Mouse (Mus musculus) spleen, embryonic (tissue): ENCODE measurements around the gene Rfx4.

Experiments
- CTCF ChIA-PET: fragments of 350-600 bp; sonication (Branson Sonifier 250); formaldehyde crosslinking; loops from one replicate; lab custom pipeline; 2022; lab: Charles Lee

Gene Rfx4

DNA sequence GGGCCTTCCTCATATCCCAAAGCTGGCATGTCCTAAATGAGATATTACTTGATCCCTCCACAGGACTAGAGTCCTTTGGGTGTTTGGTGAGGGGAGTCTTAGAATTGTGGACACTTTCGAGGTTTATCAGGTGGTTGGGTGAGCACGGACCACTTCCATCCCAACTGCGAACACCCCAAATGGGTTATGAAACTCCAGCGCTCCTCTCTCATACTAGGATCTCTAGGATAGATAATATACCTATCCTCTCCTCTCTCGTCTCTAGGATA is 2.3 kb downstream of the Rfx4 start:
- CTCF ChIA-PET, result no interaction called here

GRCm38 (mm10) chr10:84758483-84759431 is 2.9 kb downstream of the Rfx4 start:
- CTCF ChIA-PET, result no interaction called here

DNA sequence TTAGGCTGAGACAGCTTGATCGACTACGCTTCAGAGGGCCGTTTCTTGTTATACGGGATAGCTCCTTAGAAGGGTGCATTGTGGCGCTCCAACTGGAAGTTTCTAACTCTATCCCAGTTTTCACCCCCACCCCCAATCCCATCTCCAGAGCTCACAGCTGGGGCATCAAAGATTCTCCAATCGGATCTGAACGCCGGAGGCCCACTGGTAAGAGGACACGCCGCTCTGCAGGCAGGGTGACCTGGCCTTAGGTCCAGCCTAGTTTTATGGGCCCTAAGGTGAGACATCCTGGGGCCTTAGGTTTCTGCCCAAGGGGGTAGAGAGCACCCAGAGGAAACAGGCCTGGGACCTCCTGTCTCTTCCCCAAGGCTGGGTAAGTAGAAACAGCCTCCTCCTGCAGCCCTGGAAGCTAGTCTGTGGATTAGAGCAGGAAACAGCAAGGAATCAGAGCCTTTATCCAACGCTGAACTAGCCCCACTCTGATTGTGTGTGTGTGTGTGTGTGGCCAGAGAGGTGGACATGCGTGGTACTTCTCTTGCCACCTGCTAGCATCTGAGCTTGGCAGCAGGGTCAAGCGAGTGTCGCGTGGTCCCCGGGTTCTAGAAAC is 3.8 kb downstream of the Rfx4 start:
- CTCF ChIA-PET, result no interaction called here

GRCm38 (mm10) chr10:84760118-84761111 is 4.6 kb downstream of the Rfx4 start:
- CTCF ChIA-PET, result no interaction called here

DNA sequence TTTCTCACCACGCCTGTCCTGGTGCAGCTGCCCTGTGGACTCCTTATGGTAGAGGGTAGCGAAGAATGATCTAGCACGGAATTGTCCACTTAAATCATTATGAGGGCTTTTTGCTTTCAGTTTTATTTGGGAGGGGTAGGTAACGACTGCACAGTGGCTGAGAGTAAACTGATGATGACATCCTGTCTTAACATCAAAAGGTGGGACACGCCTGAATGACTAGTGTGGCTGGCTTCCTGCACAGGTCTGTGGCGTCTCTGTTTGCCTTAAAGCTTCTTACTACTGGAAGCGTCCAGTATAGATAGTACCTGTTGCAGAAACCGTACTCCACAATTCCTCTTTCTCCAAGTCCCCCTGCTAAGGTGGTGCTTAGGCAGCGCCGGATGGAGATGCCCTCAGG is 12.9 kb downstream of the Rfx4 start:
- CTCF ChIA-PET, result no interaction called here

- CTCF ChIA-PET, result interaction anchor here (0.5 kb wide), 2 partner anchors 9 to 54 kb away, joined by 7 to 23 read pairs; no protein-coding TSS in a partner anchor
Measured at GRCm38 (mm10) chr10:84772380-84773130, 16.7 kb downstream of the Rfx4 start.

- CTCF ChIA-PET, result no interaction called here
Measured at GRCm38 (mm10) chr10:84773889-84774288, 18.0 kb downstream of the Rfx4 start.

GRCm38 (mm10) chr10:84774573-84774972 is 18.7 kb downstream of the Rfx4 start:
- CTCF ChIA-PET, result no interaction called here

- CTCF ChIA-PET, result interaction anchor here (0.5 kb wide), 1 partner anchor 53 kb away, joined by 6 read pairs; no protein-coding TSS in a partner anchor
Measured at GRCm38 (mm10) chr10:84777109-84777508, 21.2 kb downstream of the Rfx4 start.

DNA sequence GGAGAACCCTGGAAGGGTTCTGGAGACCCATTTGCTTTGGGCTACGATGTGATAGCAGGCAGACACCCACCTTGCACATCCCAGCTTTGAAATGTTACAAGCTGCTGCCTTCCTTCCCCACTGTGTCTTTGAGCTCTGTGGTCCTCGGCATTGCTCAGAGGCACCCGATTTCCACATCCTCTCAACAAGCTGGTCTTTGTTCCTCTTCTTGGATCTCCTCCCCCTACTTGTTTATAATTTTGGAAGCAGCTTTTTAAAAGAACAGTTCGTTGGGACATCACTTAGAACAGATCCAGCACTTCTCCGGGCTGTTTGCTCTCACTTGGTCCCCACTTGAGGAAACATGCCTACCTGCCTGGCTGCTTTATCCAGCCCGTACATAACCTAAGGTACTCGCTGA is 22.1 kb downstream of the Rfx4 start:
- CTCF ChIA-PET, result no interaction called here

- CTCF ChIA-PET, result no interaction called here
Measured at GRCm38 (mm10) chr10:84780828-84781227, 25.0 kb downstream of the Rfx4 start.

DNA sequence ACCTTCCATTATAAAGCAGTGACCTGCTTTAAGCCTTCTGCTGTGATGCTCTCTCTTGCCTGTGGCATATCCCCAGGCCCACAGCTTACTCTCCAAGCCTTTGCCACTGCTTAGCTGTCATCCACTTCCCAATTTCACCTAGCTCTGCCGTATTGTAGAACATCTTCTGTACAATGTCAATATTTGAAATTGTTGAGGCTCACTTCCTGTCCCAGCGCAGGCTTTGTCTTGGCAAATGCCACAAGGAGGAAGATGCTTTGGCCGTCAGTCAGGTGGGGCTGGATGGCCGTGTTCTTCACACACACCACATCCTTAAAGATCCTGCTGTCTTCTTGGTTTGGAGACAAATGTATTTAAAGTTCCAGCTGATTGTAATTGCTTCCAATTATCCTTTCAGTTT is 29.5 kb downstream of the Rfx4 start:
- CTCF ChIA-PET, result interaction anchor here (0.6 kb wide), 1 partner anchor 10 kb away, joined by 3 read pairs; no protein-coding TSS in a partner anchor

DNA sequence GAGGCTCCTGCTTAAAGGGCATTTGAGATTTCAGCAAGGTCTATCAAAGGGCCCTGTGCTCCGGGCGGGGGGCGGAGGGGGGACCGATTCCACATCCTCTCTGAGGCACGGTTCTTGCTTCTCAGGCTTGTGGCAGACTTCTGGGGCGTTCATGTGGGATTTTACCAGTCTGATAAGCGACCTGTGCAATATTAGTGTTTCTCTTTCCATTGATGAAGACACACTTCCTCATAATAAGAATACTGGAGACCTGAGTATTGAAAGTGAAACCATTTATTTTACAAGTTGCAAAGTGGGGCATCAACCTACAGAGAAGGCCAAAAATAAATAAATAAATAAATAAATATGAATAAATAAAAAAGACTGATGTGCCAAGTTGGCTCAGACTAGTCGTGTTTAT is 34.5 kb downstream of the Rfx4 start:
- CTCF ChIA-PET, result no interaction called here

DNA sequence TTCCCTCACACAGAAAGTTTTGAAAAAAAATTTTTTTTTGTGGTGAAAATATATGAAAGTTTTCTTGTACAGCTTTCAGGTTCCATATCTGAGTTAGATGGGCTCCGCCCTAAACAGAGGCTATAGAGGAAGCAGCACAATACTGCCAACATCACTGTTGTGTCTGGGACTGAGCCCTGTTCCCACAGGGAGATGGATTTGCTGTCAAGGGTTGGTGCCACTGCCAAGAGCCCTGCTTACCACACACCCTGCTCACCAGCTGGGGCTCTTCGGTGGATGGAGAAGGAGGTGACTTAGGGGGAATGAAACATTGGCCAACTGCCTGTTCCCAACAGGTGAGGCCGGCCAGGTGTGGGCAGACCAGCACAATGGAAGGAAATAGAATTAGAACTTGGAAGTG is 35.3 kb downstream of the Rfx4 start:
- CTCF ChIA-PET, result no interaction called here

DNA sequence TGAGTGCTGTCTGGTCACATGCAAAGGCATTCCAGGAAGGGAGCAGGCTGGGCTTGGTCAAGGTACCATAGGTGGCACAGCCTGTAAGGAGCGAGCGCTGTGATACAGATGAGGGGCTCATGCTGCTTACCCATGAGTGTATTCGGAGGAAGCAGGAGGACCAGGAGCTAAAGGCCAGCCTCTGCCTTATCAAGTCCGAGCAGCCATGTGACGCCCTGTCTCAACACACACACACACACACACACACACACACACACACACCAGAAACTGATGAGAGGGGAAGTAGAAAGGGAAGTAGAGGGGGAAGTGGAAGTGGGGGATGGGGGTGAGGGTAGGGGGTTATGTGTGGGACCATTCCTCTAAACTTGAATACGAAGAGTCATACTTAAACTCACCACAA is 45.7 kb downstream of the Rfx4 start:
- CTCF ChIA-PET, result no interaction called here

DNA sequence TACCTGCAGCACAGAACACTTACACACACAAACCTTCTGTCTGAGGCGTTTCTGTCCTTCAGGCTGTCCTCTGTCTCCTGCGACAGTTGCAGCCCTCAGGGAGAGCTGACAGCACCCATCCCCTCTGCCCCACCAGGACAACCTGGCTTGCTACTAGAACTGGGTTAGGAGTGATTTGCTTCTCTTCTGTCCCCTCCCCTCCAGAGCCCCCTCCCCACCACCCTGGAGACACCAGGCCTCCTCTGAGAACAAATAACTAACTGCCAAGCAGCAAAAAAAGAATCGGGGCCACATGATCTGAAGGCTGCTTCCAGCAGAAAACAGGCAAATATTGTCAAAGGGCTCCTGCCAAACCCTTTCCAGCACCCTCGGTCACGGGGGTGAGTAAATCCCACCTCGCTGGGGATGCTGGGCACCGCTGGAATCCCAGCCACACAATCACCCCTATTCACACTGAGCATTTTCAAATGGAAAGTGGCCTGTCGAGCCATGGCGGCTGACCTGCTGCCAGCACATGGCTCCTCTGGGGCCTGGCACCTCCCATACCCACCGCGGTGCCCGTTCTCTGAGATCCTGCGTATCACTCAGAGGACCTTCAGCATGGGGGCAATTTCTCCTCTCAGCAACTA is 47.5 kb downstream of the Rfx4 start:
- CTCF ChIA-PET, result no interaction called here

DNA sequence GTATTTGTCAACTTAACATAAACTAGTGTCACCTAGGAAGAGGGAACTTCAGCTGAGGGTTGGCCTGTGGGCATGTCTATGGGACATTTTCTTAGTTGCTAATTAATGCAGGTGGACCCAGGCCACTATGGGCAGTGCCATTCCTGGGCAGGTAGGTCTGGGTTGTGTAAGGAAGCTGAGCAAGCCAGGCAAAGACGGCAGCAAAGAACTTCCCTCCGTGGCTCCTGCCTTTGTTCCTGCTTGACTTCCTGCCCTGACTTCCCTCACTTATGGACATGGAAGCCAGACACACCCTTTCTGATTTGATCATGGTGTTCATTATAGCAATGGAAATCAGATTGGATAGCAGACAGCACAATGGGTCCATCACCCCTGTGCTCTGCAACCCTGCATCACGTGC is 49.7 kb downstream of the Rfx4 start:
- CTCF ChIA-PET, result no interaction called here

DNA sequence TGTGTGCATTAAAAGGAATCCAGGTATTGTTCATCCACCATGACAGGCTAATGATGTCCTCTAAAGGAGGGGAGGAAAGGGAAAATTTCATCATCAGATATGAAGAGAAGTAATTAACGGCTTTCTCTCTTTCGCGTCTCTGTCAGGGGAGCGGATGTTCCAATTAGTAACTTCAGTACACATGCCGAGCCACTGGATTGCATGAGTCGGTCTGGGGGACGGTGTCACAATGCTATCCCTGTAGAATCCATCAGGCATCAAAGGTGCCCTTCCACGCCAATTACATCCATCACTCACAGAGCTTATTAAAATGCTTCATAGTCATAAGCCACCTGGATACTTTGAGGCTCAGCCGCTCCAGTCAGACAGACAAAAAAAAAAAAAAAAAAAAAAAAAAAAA is 51.3 kb downstream of the Rfx4 start:
- CTCF ChIA-PET, result no interaction called here

DNA sequence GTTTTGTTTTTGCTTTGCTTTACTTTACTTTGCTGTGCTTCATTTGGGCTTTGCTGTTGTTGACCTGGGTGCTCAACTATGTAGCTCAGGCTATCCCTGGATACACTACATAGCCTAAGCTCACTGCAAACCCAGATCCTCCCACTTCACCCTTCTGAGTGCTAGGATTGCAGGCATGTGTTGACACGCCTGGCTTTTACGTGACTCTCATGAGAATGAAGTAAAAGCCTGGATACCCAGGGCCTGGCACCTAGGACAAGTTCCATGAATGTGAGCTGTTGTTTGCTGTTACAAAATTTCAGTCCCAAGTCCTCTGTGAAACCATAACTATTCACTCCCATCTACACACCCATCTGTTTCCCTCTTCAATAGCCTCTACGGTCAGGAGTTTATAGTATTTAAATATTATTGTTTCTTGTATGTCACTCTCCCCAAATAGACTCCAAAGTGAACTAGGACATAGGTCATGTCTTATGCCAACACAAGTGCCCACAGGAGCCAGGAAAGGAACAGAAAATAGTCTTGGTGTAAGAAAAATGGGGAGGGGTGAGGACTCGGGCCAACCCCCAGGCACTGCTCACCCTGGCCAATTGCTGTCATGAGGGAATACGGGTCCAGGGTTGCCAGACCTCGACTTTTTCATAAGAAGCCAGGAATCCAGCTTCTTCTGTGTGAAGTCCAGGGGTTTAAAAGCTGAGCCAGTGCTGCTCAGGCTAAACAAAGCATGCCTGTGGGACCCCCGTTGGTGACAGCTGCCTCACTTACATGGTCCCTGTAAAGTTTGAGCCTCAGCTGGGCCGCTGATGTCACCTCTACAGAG is 54.4 kb downstream of the Rfx4 start:
- CTCF ChIA-PET, result interaction anchor here (0.7 kb wide), 1 partner anchor 226 kb away, joined by 3 read pairs; no protein-coding TSS in a partner anchor
